Mouse (Mus musculus) liver, embryonic 11.5 days (tissue): Measurements from ENCODE around the gene Larp6. TPM values are rescaled to one million over a fixed set of nuclear protein-coding genes. Genes with fewer than 3 reads are reported as not detected.

Experiments used
- ATAC-seq: fragments of 200-750 bp; cut with Nextera tagmentation; replicated peaks from 2 replicates; pipeline ENCODE4 v1.8.0; 2017; ENCODE audit warnings: moderate number of reproducible peaks, mild to moderate bottlenecking, moderate TSS enrichment, moderate library complexity; ENCODE audit not compliant: low FRiP score
- DNase-seq: peaks from one replicate; pipeline ENCODE4 v3.0.0-alpha.2; 2017; ENCODE audit warnings: low spot score
- H3K27ac ChIP-seq: fragments of 300-500 bp; sonication (generic); 2 replicates; pipeline ENCODE4 v1.5.1; 2014; ENCODE audit warnings: mild to moderate bottlenecking, low read depth, low read length, control low read depth
- H3K27me3 ChIP-seq: fragments of 300-500 bp; sonication (generic); replicated peaks from 2 replicates; pipeline ENCODE4 v1.6.1; 2014; ENCODE audit warnings: low read length, mixed read lengths; ENCODE audit not compliant: control insufficient read depth, insufficient read depth
- H3K36me3 ChIP-seq: fragments of 300-500 bp; sonication (generic); 2 replicates; pipeline ENCODE4 v1.6.1; 2014; ENCODE audit warnings: mild to moderate bottlenecking, low read length, moderate library complexity, mixed read lengths; ENCODE audit not compliant: control insufficient read depth, insufficient read depth
- H3K4me1 ChIP-seq: fragments of 300-500 bp; sonication (generic); replicated peaks from 2 replicates; pipeline ENCODE4 v1.6.1; 2014; ENCODE audit warnings: low read length, mixed read lengths; ENCODE audit not compliant: control insufficient read depth, insufficient read depth
- H3K4me2 ChIP-seq: fragments of 300-500 bp; sonication (generic); 2 replicates; pipeline ENCODE4 v1.6.1; 2014; ENCODE audit warnings: mild to moderate bottlenecking, control low read depth, moderate library complexity
- H3K4me3 ChIP-seq: fragments of 300-500 bp; sonication (generic); 2 replicates; pipeline ENCODE4 v1.5.1; 2014; ENCODE audit warnings: low read depth, low read length, control low read depth
- H3K9ac ChIP-seq: fragments of 300-500 bp; sonication (generic); 2 replicates; pipeline ENCODE4 v1.6.1; 2014; ENCODE audit warnings: low read depth, low read length, control low read depth
- H3K9me3 ChIP-seq: fragments of 300-500 bp; sonication (generic); 2 replicates; pipeline ENCODE4 v1.6.1; 2016; ENCODE audit warnings: low read length, inconsistent platforms, mixed read lengths; ENCODE audit not compliant: control insufficient read depth
- WGBS: fragments of 180-500 bp; shearing (Covaris S2); extraction: QIAGEN DNeasy Blood & Tissue Kit; methylation state at CpG from one replicate; pipeline ENCODE4 v1.1.7; 2014; 5-methylcytosine and 5-hydroxymethylcytosine counted together
- polyA plus RNA-seq: library from polyadenylated mRNA; unstranded; fragments of >200 nt; fragmentation: Nextera tagmentation; extraction: Ambion mirVana; gene quantifications from 2 replicates; pipeline ENCODE4 v1.2.1, GENCODE M21; 2014

Larp6 gene
- polyA plus RNA-seq, 1 experiment from 2014 or later, result 0.38 TPM

DNA sequence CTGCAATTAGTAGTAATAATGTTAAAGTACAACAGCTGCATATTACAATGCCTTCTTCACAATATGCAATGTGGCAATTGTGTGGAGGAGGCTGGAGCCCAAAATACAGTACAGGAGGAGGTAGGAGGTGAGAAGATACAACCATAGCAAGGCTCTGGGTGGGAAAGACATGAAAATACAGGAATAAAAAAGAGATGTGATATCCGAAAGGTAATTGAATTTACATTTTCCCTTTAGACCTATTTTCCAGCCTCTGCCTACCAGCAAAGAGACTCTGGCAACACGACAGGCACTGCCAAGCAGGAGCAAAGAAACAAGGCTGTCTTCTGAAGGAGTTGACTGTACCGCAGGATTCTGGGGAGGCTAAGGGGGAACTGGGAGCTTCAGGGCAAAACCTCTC is 6.9 kb downstream of the Larp6 start:
- H3K4me2 ChIP-seq, result no peak overlapping the region
- DNase-seq, result no peak
- WGBS, result 72% methylated on average over 3 of the region's 3 CpGs
- H3K27me3 ChIP-seq, result no peaks in the 10 kb centered on the region; the same call in 1 of the 2 replicates
- H3K4me3 ChIP-seq, result no peak overlapping the region
- no peak for ATAC-seq
- H3K4me1 ChIP-seq, result no peaks in the 10 kb centered on the region
- no peak overlapping the region for H3K27ac ChIP-seq
- no peaks in the 10 kb centered on the region for H3K36me3 ChIP-seq
- H3K9me3 ChIP-seq, result no peaks in the 10 kb centered on the region
- H3K9ac ChIP-seq, result no peak overlapping the region

- no peaks in the 10 kb centered on the region for H3K9me3 ChIP-seq
- no peaks in the 10 kb centered on the region for H3K4me1 ChIP-seq
- no peaks in the 10 kb centered on the region for H3K36me3 ChIP-seq
- no peak overlapping the region for H3K4me3 ChIP-seq
- no peak overlapping the region for H3K9ac ChIP-seq
- no peaks in the 10 kb centered on the region for H3K27me3 ChIP-seq
- DNase-seq (no peak), ATAC-seq (no peak)
- no peak overlapping the region for H3K27ac ChIP-seq
- 82% methylated on average over 7 of the region's 7 CpGs for WGBS
- no peak overlapping the region for H3K4me2 ChIP-seq
Observed at GRCm38 (mm10) chr9:60724968-60725367, 12.2 kb downstream of the Larp6 start.

DNA sequence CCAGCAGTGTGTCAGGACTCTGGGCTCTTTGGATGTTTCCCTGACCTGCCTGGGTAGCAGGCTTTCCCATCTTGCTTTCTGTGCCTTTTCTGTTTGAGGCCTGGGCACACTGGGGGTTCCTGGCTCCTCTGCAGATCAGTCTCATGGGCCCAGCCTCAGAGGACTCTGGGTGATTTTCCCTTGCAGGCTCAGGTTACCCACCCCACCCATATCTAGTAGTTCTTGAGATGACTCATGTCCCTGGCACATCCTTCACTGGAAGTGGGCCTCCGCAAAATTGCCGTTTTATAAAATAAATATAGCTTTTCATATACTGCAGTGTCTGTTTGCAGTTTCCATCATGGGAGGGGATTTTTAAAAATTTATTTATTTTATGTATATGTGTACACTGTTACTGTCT is 21.5 kb downstream of the Larp6 start:
- Histone ChIP-seq H3K4me2 (no peak overlapping the region), H3K9me3 (no peaks in the 10 kb centered on the region), H3K36me3 (no peaks in the 10 kb centered on the region), H3K4me1 (no peaks in the 10 kb centered on the region), H3K27ac (no peak overlapping the region), H3K4me3 (no peak overlapping the region), H3K27me3 (no peaks in the 10 kb centered on the region), H3K9ac (no peak overlapping the region)
- DNase-seq, result no peak
- no peak for ATAC-seq
- 96% methylated on average over 2 of the region's 2 CpGs for WGBS

- Histone ChIP-seq H3K27me3 (no peaks in the 10 kb centered on the region), H3K4me1 (no peaks in the 10 kb centered on the region), H3K4me3 (no peak overlapping the region), H3K27ac (no peak overlapping the region), H3K9me3 (no peaks in the 10 kb centered on the region), H3K36me3 (no peaks in the 10 kb centered on the region), H3K9ac (no peak overlapping the region), H3K4me2 (no peak overlapping the region)
- ATAC-seq, result no peak
- 81% methylated on average over 5 of the region's 5 CpGs for WGBS
- no peak for DNase-seq
Observed at GRCm38 (mm10) chr9:60739126-60739525, 26.3 kb downstream of the Larp6 start.

DNA sequence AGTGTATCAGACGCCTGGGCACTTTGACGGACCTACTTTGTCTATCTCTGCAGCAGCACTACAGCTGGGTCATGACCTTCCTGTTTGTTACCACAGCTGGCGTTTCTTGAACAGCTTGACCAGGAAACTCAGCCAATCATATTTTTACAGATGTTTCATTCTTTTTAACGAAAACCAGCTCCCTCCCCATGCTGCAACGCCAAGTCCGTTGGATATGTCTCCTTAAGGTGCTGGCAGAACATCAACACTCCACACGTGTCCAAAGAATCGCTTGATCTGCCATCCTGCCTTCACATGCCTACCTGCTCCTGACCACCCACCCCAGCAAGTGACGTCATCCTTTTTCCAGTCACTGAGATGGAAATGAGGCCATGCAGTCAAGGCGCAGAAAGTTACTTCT is 28.6 kb downstream of the Larp6 start:
- H3K27me3 ChIP-seq, result no peaks in the 10 kb centered on the region
- 53% methylated on average over 10 of the region's 10 CpGs for WGBS
- no peak overlapping the region for H3K4me3 ChIP-seq
- no peaks in the 10 kb centered on the region for H3K36me3 ChIP-seq
- no peak overlapping the region for H3K4me2 ChIP-seq
- no peaks in the 10 kb centered on the region for H3K9me3 ChIP-seq
- no peaks in the 10 kb centered on the region for H3K4me1 ChIP-seq
- ATAC-seq (no peak), DNase-seq (no peak)
- H3K27ac ChIP-seq, result no peak overlapping the region
- no peak overlapping the region for H3K9ac ChIP-seq

DNA sequence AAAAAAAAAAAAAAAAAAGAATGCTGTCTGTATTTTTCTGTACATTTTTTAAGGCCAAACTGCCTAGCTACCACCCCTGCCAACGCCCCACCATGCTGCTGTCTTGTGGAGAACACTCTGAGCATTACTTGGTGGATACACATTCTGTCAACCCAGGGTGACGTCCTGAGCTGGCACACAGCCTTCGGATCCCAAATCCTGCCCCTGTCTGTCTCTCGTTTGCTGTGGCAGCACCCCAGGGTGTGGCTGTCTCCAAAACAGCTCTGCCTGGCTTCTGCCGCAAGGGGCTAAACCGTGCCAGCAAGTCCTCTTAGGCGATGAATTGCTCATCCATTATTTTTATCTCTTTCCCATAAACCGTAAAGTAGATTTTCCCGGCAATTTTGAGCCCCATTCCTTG is 29.7 kb downstream of the Larp6 start:
- H3K9ac ChIP-seq, result no peak overlapping the region
- no peaks in the 10 kb centered on the region for H3K9me3 ChIP-seq
- no peaks in the 10 kb centered on the region for H3K36me3 ChIP-seq
- DNase-seq, result no peak
- no peak for ATAC-seq
- WGBS, result 74% methylated on average over 9 of the region's 9 CpGs
- H3K4me1 ChIP-seq, result no peaks in the 10 kb centered on the region
- no peak overlapping the region for H3K4me3 ChIP-seq
- no peak overlapping the region for H3K4me2 ChIP-seq
- no peak overlapping the region for H3K27ac ChIP-seq
- no peaks in the 10 kb centered on the region for H3K27me3 ChIP-seq

- Histone ChIP-seq H3K4me1 (no peaks in the 10 kb centered on the region), H3K4me3 (no peak overlapping the region), H3K27me3 (no peaks in the 10 kb centered on the region), H3K4me2 (peak overlapping the region; percentile 41), H3K36me3 (no peaks in the 10 kb centered on the region), H3K9ac (no peak overlapping the region), H3K27ac (no peak overlapping the region), H3K9me3 (no peaks in the 10 kb centered on the region)
- WGBS, result 41% methylated on average over 17 of the region's 17 CpGs
- ATAC-seq (no peak), DNase-seq (no peak)
Observed at GRCm38 (mm10) chr9:60743180-60743900, 30.6 kb downstream of the Larp6 start.

DNA sequence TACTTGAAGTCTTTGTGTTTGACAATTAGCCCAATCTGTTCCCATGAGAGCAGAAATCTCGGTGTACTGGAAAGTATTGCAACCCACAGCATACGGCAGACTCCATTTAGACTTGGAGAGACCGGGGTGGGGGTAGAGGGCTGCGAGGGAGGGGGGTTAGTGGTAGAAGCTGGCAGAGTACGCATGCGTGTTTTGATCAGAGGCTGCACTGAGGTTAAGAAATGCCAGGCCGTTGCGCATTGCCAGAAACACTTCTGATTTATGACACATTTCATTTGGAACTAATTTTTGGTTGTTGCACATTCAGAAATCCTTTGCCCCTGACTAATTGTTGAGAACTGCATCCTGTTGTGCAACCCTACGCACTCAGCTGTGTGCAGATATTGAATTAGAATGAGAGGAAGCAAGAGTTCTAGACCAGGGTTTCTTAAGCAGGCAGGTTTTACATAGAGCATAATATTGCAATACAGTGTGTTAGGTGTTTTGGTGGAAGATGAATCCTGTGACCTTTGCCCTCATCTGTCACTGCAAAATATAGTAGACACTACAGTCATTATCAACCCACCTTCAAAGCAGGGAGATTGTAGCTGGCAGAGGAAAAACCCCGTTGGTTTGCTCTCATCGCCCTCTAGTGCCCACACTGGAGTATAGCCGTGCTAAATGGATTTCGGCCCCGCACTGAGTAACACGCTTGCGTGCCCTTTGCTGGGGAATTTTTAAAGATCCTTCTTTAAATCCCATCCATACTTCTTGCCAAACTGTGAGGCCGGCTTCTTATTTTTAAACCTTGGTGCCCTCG is 31.6 kb downstream of the Larp6 start:
- H3K27ac ChIP-seq, result no peak overlapping the region
- no peak overlapping the region for H3K9ac ChIP-seq
- no peak for DNase-seq
- H3K27me3 ChIP-seq, result no peaks in the 10 kb centered on the region
- ATAC-seq, result no peak
- no peaks in the 10 kb centered on the region for H3K36me3 ChIP-seq
- H3K4me3 ChIP-seq, result no peak overlapping the region
- no peaks in the 10 kb centered on the region for H3K4me1 ChIP-seq
- H3K9me3 ChIP-seq, result no peaks in the 10 kb centered on the region
- no peak overlapping the region for H3K4me2 ChIP-seq
- 47% methylated on average over 18 of the region's 18 CpGs for WGBS

DNA sequence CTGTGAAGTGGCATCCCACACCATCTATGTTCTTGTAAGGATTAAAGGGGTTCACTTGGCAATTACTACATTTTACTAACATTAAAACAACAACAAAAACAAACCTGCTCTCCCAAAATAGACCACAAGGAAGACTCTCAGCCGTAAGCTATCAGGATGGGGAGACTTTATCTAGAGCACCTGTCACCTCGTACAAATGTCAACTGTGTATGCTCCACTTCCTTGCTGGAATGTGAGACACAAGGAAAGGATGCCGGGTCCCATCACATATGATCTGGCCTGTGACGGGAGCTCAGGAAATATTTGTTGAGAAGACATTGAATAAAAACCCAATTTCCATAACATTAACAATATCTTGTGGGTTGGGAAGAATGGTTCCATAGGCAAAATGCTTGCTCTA is 32.2 kb downstream of the Larp6 start:
- Histone ChIP-seq H3K27me3 (no peaks in the 10 kb centered on the region), H3K4me3 (no peak overlapping the region), H3K4me1 (no peaks in the 10 kb centered on the region), H3K9me3 (no peaks in the 10 kb centered on the region), H3K36me3 (no peaks in the 10 kb centered on the region), H3K27ac (no peak overlapping the region), H3K4me2 (no peak overlapping the region), H3K9ac (no peak overlapping the region)
- WGBS, result 63% methylated on average over 4 of the region's 4 CpGs
- DNase-seq (no peak), ATAC-seq (no peak)
